Mouse (Mus musculus) spleen, adult 2 months (tissue): Measurements from ENCODE around the gene Ctnnd2. TPM values are rescaled to one million over a fixed set of nuclear protein-coding genes. Genes with fewer than 3 reads are reported as not detected.

ENCODE experiments used
- DNase-seq, 2 experiments: peaks; one replicate each; pipeline versions ENCODE4 v3.0.0 to v3.0.0-alpha.2; 2012 to 2021; ENCODE audit warnings: low spot score in 2 of 2, low read depth in 1 of 2
- H3K27ac ChIP-seq: fragments of 200-500 bp; 2 replicates; pipeline ENCODE4 v1.5.1; 2012; ENCODE audit warnings: low read length, inconsistent platforms; ENCODE audit not compliant: insufficient read depth
- H3K27me3 ChIP-seq: fragments of 200-500 bp; 2 replicates; pipeline ENCODE4 v1.6.1; 2012; ENCODE audit warnings: mild to moderate bottlenecking, moderate library complexity, low read length, inconsistent platforms; ENCODE audit not compliant: control insufficient read depth, insufficient read depth
- H3K36me3 ChIP-seq: fragments of 200-500 bp; 2 replicates; pipeline ENCODE4 v1.6.1; 2012; ENCODE audit warnings: mild to moderate bottlenecking, low read length, inconsistent platforms; ENCODE audit not compliant: control insufficient read depth, insufficient read depth
- H3K4me1 ChIP-seq: fragments of 200-500 bp; 2 replicates; pipeline ENCODE4 v1.6.1; 2011; ENCODE audit warnings: inconsistent platforms; ENCODE audit not compliant: control insufficient read depth, insufficient read depth, insufficient read length
- H3K4me3 ChIP-seq: fragments of 200-500 bp; 2 replicates; pipeline ENCODE4 v1.5.1; 2011; ENCODE audit warnings: mild to moderate bottlenecking, inconsistent platforms; ENCODE audit not compliant: insufficient read depth, insufficient read length; ENCODE audit errors: extremely low read depth
- CTCF ChIP-seq: fragments of 200-500 bp; IDR thresholded peaks from 2 replicates; pipeline ENCODE4 v1.5.1; 2011; ENCODE audit warnings: mild to moderate bottlenecking, inconsistent platforms; ENCODE audit not compliant: insufficient read depth, insufficient read length, insufficient replicate concordance; ENCODE audit errors: extremely low read depth
- POLR2A ChIP-seq: fragments of 200-500 bp; IDR thresholded peaks from 2 replicates; pipeline ENCODE4 v1.6.1; 2011; ENCODE audit warnings: low read depth, low read length, inconsistent platforms
- WGBS: fragments of 180-500 bp; shearing (Covaris S2); methylation state at CpG from one replicate; pipeline ENCODE4 v1.1.7; 2018; 5-methylcytosine and 5-hydroxymethylcytosine counted together
- polyA plus RNA-seq: library from polyadenylated mRNA; depleted of rRNA; stranded (reverse); fragments of >200 nt; gene quantifications from 2 replicates; pipeline ENCODE4 v1.2.3, GENCODE M21; 2012

Ctnnd2 gene
- polyA plus RNA-seq, 1 experiment, result 1.2 TPM

GRCm38 (mm10) chr15:30383075-30383842 is 210.9 kb downstream of the Ctnnd2 start:
- Histone ChIP-seq H3K36me3 (no peaks in the 10 kb centered on the region), H3K4me3 (no peak overlapping the region), H3K4me1 (no peaks in the 10 kb centered on the region), H3K27ac (no peak overlapping the region), H3K27me3 (no peaks in the 10 kb centered on the region)
- DNase-seq, result no peak
- TF ChIP-seq CTCF (no peak), POLR2A (no peak)
- WGBS, result 55% methylated on average over 9 of the region's 9 CpGs

DNA sequence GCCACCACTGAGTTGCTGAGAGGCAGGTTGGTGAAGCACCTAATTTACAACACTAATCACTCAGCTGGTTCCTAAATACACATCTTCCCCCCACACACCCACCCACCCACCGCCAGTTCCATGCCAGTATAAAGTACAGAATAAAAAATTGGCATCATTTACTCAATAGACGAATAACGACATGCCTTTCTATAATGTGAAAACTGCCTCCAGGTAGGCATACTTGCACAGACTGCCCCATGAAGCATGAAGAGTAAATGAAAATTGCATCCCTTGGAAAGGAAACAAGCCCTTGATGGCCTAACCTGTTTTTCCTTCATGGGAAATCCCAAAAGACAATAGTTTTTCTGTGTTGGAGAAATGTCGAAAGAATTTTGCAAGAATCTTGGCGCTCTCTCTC is 212.0 kb downstream of the Ctnnd2 start:
- Histone ChIP-seq H3K27ac (no peak overlapping the region), H3K36me3 (no peaks in the 10 kb centered on the region), H3K27me3 (no peaks in the 10 kb centered on the region), H3K4me1 (no peaks in the 10 kb centered on the region), H3K4me3 (no peak overlapping the region)
- no peak for TF ChIP-seq CTCF
- DNase-seq, result no peak
- WGBS, result 89% methylated on average over 5 of the region's 5 CpGs

DNA sequence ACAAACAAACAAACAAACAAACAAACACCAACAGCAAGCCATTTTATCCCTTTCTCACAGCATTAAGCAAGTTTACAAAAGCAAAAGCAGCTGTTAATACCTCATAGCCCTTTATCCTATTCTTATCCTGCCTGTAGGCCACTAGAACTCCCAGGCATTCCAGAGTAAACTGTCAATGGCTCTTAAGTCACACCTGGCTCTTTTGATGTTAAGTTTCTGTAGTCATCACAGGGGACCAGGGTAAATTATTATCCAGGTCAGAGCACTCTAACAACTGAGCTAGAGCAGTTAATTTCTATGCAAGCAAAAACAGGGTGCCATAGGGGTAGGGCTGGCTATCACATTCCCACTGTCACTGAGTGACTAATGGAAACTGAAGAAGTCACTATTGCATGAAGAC is 214.1 kb downstream of the Ctnnd2 start:
- H3K27me3 ChIP-seq, result no peaks in the 10 kb centered on the region
- no peak for DNase-seq
- no peak overlapping the region for H3K4me3 ChIP-seq
- H3K4me1 ChIP-seq, result no peaks in the 10 kb centered on the region
- TF ChIP-seq POLR2A, result no peak
- no peak for TF ChIP-seq CTCF
- H3K27ac ChIP-seq, result no peak overlapping the region
- no peaks in the 10 kb centered on the region for H3K36me3 ChIP-seq

- Histone ChIP-seq H3K4me3 (no peak overlapping the region), H3K36me3 (no peaks in the 10 kb centered on the region), H3K27me3 (no peaks in the 10 kb centered on the region), H3K27ac (no peak overlapping the region), H3K4me1 (no peaks in the 10 kb centered on the region)
- DNase-seq, result no peak
- TF ChIP-seq POLR2A (no peak), CTCF (no peak)
- WGBS, result 67% methylated on average over 6 of the region's 6 CpGs
Observed at GRCm38 (mm10) chr15:30387244-30387643, 214.9 kb downstream of the Ctnnd2 start.

- H3K36me3 ChIP-seq, result no peaks in the 10 kb centered on the region
- H3K27me3 ChIP-seq, result no peaks in the 10 kb centered on the region
- DNase-seq, result no peak
- no peak overlapping the region for H3K4me3 ChIP-seq
- H3K4me1 ChIP-seq, result no peaks in the 10 kb centered on the region
- no peak overlapping the region for H3K27ac ChIP-seq
- no peak for TF ChIP-seq CTCF
- TF ChIP-seq POLR2A, result no peak
- WGBS, result 83% methylated on average over 4 of the region's 4 CpGs
Observed at GRCm38 (mm10) chr15:30401111-30401510, 228.7 kb downstream of the Ctnnd2 start.

GRCm38 (mm10) chr15:30406254-30406653 is 233.9 kb downstream of the Ctnnd2 start:
- Histone ChIP-seq H3K36me3 (no peaks in the 10 kb centered on the region), H3K4me1 (no peaks in the 10 kb centered on the region), H3K27me3 (no peaks in the 10 kb centered on the region), H3K4me3 (no peak overlapping the region), H3K27ac (no peak overlapping the region)
- DNase-seq, result no peak
- WGBS, result 0% methylated on average over 1 of the region's 1 CpGs
- no peak for TF ChIP-seq CTCF
- no peak for TF ChIP-seq POLR2A

DNA sequence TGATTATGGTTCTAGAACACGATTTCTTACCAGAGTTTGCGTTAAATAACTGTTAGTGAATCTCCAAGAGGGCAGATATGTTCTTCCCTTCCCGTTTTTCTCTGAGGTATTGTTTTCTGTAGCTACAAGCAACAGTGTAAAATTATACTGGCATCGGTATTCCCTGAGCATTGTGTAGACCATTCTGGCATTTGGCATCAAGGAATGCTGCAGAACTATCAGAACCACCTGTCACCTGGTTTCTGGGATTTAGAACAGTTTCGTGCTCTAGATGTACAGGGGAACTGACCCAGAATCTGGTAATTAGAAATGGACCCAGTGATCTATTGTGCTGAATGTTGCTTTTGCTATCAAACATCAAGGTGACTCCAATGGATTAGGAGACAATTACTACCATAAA is 250.8 kb downstream of the Ctnnd2 start:
- Histone ChIP-seq H3K4me1 (no peaks in the 10 kb centered on the region), H3K27ac (no peak overlapping the region), H3K27me3 (no peaks in the 10 kb centered on the region), H3K4me3 (no peak overlapping the region), H3K36me3 (no peaks in the 10 kb centered on the region)
- WGBS, result 88% methylated on average over 5 of the region's 5 CpGs
- TF ChIP-seq CTCF (no peak), POLR2A (no peak)
- DNase-seq, result no peak
